Mouse (Mus musculus): ENCODE measurements around the gene Adgrf3. TPM values are rescaled to one million over a fixed set of nuclear protein-coding genes. Genes with fewer than 3 reads are reported as not detected.
A peak's percentile ranks its signal among the peaks of the same experiment; 100 is the strongest.
"Not testable (repeated sequence)": the region's sequence is repeated elsewhere in the genome, so short reads cannot be mapped to it uniquely, and the experiment has no call there.

The Adgrf3 gene
- not detected for total RNA-seq (2021)
- long read RNA-seq, experiment 1, result 0 reads
- long read RNA-seq, experiment 2, result 0 reads

- DNase-seq (ENCODE audit: low spot score), result no peak
Observed at GRCm38 (mm10) chr5:30205493-30205892, at the start of gene Adgrf3. Gene Adgrf3, minus strand, starts transcription at chr5:30205722.

DNA sequence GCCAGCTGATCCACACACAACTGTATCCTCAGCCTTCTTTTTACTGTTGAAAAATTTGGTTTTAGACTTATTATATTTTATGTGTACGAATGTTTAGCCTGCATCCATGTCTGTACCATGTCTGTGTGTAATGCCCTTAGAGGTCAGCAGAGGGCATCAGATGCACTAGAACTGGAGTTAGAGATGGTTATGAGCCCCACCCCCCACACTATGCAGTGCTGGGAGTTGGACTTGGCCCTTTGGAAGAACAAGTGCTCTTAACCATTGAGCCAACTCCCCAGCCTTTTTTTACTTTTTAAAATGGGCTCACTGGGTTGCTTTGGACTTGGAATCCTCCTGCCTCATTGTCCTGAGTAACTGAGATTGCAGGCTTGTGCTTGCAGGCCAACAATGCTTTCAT is 42.1 kb upstream of the Adgrf3 start:
- DNase-seq (ENCODE audit: low spot score), result no peak

GRCm38 (mm10) chr5:30245861-30246416 is 40.4 kb upstream of the Adgrf3 start:
- no peak for DNase-seq (ENCODE audit: low spot score)

GRCm38 (mm10) chr5:30243741-30244140 is 38.2 kb upstream of the Adgrf3 start:
- DNase-seq (ENCODE audit: low spot score), result no peak

- DNase-seq (ENCODE audit: low spot score), result no peak
Observed at GRCm38 (mm10) chr5:30242410-30242809, 36.9 kb upstream of the Adgrf3 start.

DNA sequence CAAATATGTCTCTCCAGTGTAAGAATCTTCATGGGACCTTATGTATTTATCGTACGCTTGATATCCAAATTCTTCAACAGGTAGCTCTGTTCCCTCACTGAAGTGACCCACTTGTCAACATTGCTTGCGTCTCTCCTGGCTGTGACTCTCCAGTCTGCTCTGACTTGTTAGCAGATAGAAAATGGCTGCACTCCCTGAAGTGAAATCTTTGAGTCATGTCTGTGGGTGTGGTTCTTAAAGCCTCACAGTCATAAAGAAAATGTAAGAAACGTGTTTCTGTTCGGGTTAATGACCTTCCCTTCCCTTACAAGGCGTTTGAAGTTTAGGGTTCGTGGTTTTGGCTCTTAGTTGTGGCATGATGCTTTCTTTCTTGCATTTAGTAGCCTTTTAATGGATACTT is 35.0 kb upstream of the Adgrf3 start:
- DNase-seq (ENCODE audit: low spot score), result no peak

DNA sequence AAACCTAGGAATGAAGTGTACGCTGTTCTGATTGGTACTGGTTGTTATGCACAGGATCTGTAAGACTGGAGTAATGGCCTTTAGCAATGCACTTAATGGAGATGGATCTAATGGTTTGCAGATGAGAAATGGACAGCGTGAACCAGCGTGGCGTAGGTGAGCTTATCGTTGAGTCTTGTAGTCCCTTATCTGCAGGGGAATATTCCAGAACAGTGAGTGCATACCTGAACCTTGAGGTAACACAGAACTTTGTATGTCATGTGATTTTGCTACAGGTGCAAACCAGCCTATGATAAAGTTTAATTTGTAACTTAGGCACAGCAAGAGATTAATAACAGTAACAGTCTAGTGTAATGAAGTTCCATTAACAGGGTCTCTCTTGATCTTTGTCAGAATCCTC is 33.0 kb upstream of the Adgrf3 start:
- DNase-seq (ENCODE audit: low spot score), result no peak

DNA sequence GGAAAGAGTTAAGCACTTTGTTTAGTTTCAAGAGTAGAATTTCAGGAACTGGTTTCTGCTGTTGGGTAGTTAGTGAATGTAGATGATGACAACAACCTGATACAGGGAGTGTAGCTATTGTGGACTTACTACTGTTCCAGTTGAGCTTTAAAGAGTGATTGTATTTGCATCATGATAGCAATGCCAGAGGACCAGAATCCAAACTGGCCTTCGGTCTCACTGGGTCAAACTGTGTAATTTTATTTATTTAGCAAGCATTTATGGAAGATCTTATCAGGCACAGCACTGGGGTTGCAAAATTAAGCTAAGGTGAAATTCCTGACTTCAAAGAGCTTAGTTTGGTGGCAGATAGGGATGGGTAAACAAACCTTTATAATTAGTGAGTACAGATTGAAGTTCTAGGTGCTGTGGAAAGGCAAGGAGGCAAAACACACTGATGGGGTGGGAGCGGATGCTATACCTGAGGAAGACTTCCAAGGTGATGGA is 30.2 kb upstream of the Adgrf3 start:
- no peak for DNase-seq (ENCODE audit: low spot score)

DNA sequence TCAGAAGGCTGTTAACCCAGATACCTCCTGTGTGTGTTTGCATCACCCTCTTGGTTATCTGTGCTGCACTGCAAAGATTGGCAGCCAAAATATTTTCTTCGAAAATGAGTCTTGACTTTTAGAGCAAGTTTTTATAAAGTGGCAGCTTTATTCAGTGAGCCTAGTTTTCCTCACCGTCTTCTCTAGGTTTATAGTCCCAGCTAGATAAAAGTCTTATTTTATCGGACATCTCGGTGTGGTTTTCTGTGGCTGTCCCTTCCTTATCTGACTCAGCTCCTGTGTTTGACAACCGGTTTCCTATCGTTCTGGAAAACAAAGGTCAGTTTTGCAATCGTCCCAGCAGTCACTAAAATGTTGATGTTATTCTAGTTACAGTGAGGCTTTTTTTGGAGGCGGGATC is 28.5 kb upstream of the Adgrf3 start:
- DNase-seq (ENCODE audit: low spot score), result no peak

- DNase-seq (ENCODE audit: low spot score), result no peak
Observed at GRCm38 (mm10) chr5:30233042-30233441, 27.5 kb upstream of the Adgrf3 start.

GRCm38 (mm10) chr5:30232271-30232971 is 26.9 kb upstream of the Adgrf3 start, which contains the start of gene Selenoi:
Gene Selenoi, plus strand, starts transcription at chr5:30232581.
- peak; percentile 99 for DNase-seq (ENCODE audit: low spot score)

GRCm38 (mm10) chr5:30231891-30232270 is 26.4 kb upstream of the Adgrf3 start:
- no peak for DNase-seq (ENCODE audit: low spot score)

GRCm38 (mm10) chr5:30230901-30231300 is 25.4 kb upstream of the Adgrf3 start:
- no peak for DNase-seq (ENCODE audit: low spot score)

DNA sequence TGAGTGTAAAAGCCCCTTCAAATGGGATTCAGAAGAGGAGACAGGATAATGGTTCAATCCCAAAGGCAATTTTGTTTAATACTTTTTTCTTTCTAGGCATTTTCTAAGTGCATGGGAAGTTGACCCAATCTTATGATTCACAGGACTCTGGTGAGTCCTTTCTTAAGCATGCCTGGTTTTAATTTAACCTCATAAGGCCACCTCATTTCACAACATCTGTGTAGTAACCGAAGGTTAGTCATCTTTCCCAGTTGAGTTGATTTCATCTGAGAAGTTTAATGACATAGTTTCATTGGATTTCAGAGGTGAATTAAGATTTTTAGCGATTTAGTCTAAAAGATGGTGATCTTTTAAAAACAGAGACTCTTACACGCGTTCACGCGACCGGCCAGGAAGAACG is 17.2 kb upstream of the Adgrf3 start:
- no peak for DNase-seq (ENCODE audit: low spot score)

DNA sequence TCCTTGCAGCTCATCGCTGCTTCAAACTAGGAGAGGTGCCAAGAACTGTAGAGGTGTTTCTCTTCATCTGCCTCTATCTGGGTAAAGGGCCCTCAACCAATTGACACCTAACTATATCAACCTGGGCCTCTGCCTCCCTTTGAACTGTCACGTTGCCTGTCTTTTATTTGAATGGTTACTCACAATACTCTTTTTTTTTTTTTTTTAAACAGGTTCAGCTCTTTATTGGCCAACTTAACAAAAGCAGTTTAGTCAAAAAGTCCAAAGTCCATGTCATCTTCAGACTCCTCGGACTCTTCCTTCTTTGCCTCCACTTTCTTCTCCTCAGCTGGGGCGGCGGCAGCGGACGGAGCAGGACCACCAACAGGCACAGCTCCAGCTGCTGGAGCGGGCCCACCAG is 15.1 kb upstream of the Adgrf3 start:
- no peak for DNase-seq (ENCODE audit: low spot score)

DNA sequence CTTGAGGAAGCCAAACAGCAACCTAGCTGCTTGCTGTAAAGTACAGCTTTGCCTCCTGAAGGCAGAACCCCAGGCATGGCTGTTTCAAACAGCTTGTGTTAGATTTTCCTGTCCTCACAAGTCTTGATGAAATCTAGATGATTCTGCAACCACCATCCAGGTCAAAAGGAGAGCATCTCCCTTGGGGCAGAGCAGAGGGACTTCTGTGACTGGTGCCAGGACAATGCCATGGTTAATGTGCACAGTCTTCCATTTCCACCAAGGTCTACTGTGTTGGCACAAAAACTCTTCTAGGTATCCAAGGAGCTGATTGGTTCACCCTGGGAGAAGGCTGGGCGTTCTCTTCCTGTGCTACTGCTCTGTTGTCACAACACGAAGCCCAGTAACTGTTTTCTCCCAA is 14.2 kb upstream of the Adgrf3 start:
- no peak for DNase-seq (ENCODE audit: low spot score)

DNA sequence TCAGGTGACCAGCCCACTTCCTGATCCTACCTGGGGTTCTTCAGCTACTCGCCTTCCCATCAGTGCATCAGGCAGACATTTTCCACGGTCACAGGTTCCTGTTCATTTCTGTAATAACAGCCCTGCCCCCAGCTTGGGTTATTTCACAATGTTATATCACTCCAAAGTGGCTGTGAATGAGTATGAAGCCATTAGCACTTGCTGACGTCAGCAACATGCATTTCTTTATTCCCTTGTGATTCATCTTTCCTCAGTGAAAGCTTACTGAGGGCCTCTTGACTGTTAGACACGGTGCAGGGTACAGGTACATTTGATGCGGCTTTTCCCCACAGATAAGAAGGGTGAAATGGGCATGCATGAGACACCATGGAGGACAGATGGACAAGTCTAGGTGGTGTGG is 10.4 kb upstream of the Adgrf3 start:
- no peak for DNase-seq (ENCODE audit: low spot score)

GRCm38 (mm10) chr5:30214889-30215288 is 9.4 kb upstream of the Adgrf3 start:
- peak; percentile 64 for DNase-seq (ENCODE audit: low spot score)

DNA sequence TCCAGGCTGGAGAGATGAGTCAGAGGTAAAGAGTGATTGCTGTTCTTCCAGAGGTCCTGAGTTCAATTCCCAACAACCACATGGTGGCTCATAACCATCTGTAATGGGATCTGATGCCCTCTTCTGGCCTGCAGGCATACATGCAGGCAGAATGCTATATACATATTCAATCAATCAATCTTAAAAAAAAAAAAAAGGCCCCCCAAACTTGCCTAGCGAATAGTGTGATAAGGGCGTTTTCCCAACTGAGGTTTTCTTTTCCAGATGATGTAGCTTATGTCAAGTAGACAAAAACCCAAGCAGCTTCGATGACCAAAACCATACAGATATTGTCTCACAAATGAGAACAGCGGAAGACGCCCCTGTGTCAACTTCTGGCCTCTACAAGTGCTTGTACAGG is 5.2 kb upstream of the Adgrf3 start:
- DNase-seq (ENCODE audit: low spot score), result not testable (repeated sequence)

GRCm38 (mm10) chr5:30207276-30207675 is 1.8 kb upstream of the Adgrf3 start:
- DNase-seq (ENCODE audit: low spot score), result no peak

DNA sequence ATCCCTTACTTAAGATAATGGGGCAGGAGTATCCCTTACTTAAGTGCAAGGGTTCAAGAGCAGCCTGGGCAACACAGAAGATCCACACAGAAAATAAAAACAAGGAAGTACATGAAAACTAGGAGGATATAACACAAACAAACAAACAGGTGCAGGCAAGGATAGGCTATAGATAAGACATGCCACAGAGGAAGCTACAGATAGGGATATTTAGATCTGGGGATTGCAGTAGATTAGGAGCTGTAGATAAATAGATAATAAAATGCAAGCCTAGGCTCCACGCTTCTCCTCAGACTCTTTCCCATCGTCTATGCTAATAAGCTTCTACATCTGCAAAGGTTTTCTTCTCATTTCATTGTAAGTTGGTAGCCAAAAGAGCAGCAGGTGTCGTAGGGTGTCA is 488 bp downstream of the Adgrf3 start:
- no peak for DNase-seq (ENCODE audit: low spot score)

DNA sequence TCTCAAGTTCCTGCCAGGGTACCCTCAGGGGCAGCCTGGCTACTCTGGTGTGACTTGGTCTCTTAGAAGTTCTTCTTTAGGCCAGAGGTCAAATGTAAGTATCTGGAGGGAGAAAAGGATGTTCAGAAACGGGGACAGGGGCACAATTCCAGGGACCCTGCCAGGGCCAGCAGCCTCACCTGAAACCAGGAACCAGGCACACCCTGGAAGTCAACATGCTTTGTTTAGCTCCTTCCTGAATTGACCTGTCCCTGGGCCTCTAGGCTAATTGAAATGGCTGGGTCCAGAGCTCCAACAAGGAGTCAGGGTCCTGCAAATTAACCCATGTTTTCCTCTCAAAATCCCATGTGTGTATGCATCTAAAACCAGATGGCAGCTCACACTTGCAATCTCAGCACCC is 1.1 kb downstream of the Adgrf3 start:
- DNase-seq (ENCODE audit: low spot score), result no peak

GRCm38 (mm10) chr5:30203216-30203885 is 2.2 kb downstream of the Adgrf3 start:
- DNase-seq (ENCODE audit: low spot score), result no peak
